ENCODE assay signal across 18 mouse cellular contexts in genomic region chr4:148905295-148905694, GRCm38 (mm10).
DNase-seq lines count a peak whose midpoint lies in the region; ATAC-seq lines count a peak whose summit lies in the region.
"Had no signal": no experiment of that assay in that cellular context is flagged by ENCODE, and none has a peak within 500 bp of the region (broad histone marks: within the 10 kb centered on the region; RNA-seq: fewer than 3 reads in every experiment).

No protein-coding gene starts in this region.

- peak overlapping the region; percentile 52; the same call in 1 of the 2 replicates for H3K27ac ChIP-seq in heart, embryonic 10.5 days
- H3K27ac ChIP-seq: embryonic facial prominence, embryonic 12.5 days; forebrain, embryonic 10.5 days; kidney, embryonic 15.5 days; liver, embryonic 14.5 days; midbrain, embryonic 12.5 days; stomach, embryonic 15.5 days had no signal

- H3K27me3 ChIP-seq in heart, embryonic 10.5 days (ENCODE audit: insufficient read depth, poor library complexity, severe bottlenecking), result peaks cover 22% of the 10 kb centered on the region

- no peak for DNase-seq in heart, embryonic 10.5 days (ENCODE audit: low spot score)
- no peak for DNase-seq in heart, adult 9 months (ENCODE audit: low spot score in 2 of 2)
- peak; percentile 63 for DNase-seq in urinary bladder, postnatal 14 days (ENCODE audit: low spot score)
- no peak for DNase-seq in urinary bladder, adult 2 months (ENCODE audit: low spot score)
- peak; percentile 59 for DNase-seq in gastrocnemius, postnatal 25 days
- no peak for DNase-seq in spleen, adult 12 weeks (ENCODE audit: low spot score)
- DNase-seq: adrenal gland, postnatal 25 days; layer of hippocampus, adult 9-11 months; lung, postnatal 14 days; right cerebral cortex, postnatal 4 days had no signal

- H3K9me3 ChIP-seq in heart, embryonic 10.5 days, result no peaks in the 10 kb centered on the region
- H3K9me3 ChIP-seq: embryonic facial prominence, embryonic 12.5 days; forebrain, embryonic 10.5 days; kidney, embryonic 15.5 days; midbrain, embryonic 12.5 days; stomach, embryonic 15.5 days had no signal

- H3K36me3 ChIP-seq in heart, embryonic 10.5 days, result peaks cover 9% of the 10 kb centered on the region; the same call in 1 of the 2 replicates
- H3K36me3 ChIP-seq: embryonic facial prominence, embryonic 12.5 days; forebrain, embryonic 10.5 days; G1E; kidney, embryonic 15.5 days; midbrain, embryonic 12.5 days; stomach, embryonic 15.5 days had no signal

- no peak for ATAC-seq in frontal cortex, adult (ENCODE audit: low TSS enrichment)

- WGBS in heart, embryonic 10.5 days, result 94% methylated on average over 7 of the region's 7 CpGs

- no peak overlapping the region for H3K4me3 ChIP-seq in heart, embryonic 10.5 days
- H3K4me3 ChIP-seq: embryonic facial prominence, embryonic 12.5 days; forebrain, embryonic 10.5 days; kidney, embryonic 15.5 days; midbrain, embryonic 12.5 days; stomach, embryonic 15.5 days had no signal

- H3K4me1 ChIP-seq in heart, embryonic 10.5 days, result peaks cover 92% of the 10 kb centered on the region

Comparison
In these comparisons a context has a peak if more than half of its experiments do, and no peak if none do; other contexts are left out.
1. DNase-seq: peak in urinary bladder, postnatal 14 days (single experiment) and gastrocnemius, postnatal 25 days (single experiment); none in heart, embryonic 10.5 days (single experiment), heart, adult 9 months (0 of 2), urinary bladder, adult 2 months (single experiment) and spleen, adult 12 weeks (single experiment).